Mouse (Mus musculus): ENCODE results near the gene Acads. TPM values are rescaled to one million over a fixed set of nuclear protein-coding genes. Genes with fewer than 3 reads are reported as not detected.

The Acads gene
- polyA plus RNA-seq, 1 experiment = 82.1 TPM

DNA sequence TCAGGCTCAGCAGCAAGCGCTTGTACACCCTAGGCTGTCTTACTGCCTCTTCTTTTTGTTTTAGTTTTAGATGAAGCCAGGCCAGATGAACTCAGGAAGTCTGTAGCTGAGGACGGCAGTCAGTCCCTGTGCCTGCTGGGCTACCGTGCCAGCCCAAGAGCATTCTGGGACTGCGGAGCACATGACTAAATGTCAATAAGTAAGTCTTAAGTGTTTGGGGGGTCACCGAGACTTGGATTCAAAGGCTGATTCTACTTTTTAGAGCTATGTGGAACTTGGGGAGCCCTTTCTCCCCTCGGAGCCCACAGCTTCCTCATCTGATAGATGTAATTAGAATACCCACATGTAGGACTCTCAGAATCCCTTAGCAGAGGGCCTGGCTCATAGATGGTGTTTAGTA is 41.5 kb upstream of the Acads start:
- TF ChIP-seq MYOD1 (IDR thresholded peaks at IDR 0.05; ENCODE audit: control insufficient read depth in 1 of 3, insufficient read length in 2 of 3, low read depth in 2 of 3) = no peak
- no peak for TF ChIP-seq CEBPB (IDR thresholded peaks at IDR 0.05; ENCODE audit: insufficient read depth, poor library complexity, severe bottlenecking)
- TF ChIP-seq E2F4 (IDR thresholded peaks at IDR 0.05; ENCODE audit: insufficient read depth) = no peak
- no peak for TF ChIP-seq POLR2A (IDR thresholded peaks at IDR 0.05; ENCODE audit: insufficient read length, low read depth)
- TF ChIP-seq REST (IDR thresholded peaks at IDR 0.05; ENCODE audit: insufficient read depth, insufficient read length) = no peak
- TF ChIP-seq SRF (IDR thresholded peaks at IDR 0.05; ENCODE audit: control insufficient read depth, insufficient read length, low read depth) = no peak
- TF ChIP-seq POLR2AphosphoS2 (IDR thresholded peaks at IDR 0.05; ENCODE audit: insufficient read length, low read depth) = no peak
- no peak for TF ChIP-seq USF1 (IDR thresholded peaks at IDR 0.05; ENCODE audit: low read depth)
- no peak for TF ChIP-seq TCF3 (IDR thresholded peaks at IDR 0.05; ENCODE audit: insufficient read length, low read depth)
- TF ChIP-seq MYOG (IDR thresholded peaks at IDR 0.05; ENCODE audit: control insufficient read depth in 1 of 3, insufficient read depth in 1 of 3, insufficient read length in 2 of 3, low read depth in 2 of 3) = no peak
- no peak for TF ChIP-seq MAX (IDR thresholded peaks at IDR 0.05; ENCODE audit: low read depth)
- TF ChIP-seq TCF12 (IDR thresholded peaks at IDR 0.05; ENCODE audit: insufficient read depth, poor library complexity, severe bottlenecking) = no peak
- Histone ChIP-seq H3K4me2 (ENCODE audit: low read depth) (no peak overlapping the region), H3ac (ENCODE audit: control insufficient read depth, insufficient read length) (no peak overlapping the region), H3K36me3 (ENCODE audit: control insufficient read depth, insufficient read depth) (no peaks in the 10 kb centered on the region), H3K79me2 (ENCODE audit: control insufficient read depth, insufficient read depth) (peaks cover 20% of the 10 kb centered on the region), H3K27me3 (ENCODE audit: control insufficient read depth, insufficient read depth, insufficient read length) (no peaks in the 10 kb centered on the region), H3K4me3 (no peak overlapping the region)

DNA sequence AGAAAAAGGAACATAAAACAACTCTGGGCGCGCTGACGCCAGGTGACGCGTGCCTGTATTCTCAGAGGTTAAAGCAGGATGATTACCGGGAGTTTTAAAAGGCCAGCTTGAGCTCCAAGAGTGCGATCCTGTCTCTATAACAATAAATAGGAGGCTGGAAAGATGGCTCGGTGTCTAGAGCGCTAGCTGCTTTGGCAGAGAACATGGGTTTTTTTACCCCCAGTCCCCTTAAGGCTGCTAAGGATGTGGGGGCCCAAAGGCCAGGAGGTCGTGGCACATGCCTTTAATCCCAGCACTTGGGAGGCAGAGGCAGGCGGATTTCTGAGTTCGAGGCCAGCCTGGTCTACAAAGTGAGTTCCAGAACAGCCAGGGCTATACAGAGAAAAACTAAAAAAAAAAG is 40.0 kb upstream of the Acads start:
- Histone ChIP-seq H3K79me2 (ENCODE audit: control insufficient read depth, insufficient read depth) (peaks cover 35% of the 10 kb centered on the region), H3K36me3 (ENCODE audit: control insufficient read depth, insufficient read depth) (no peaks in the 10 kb centered on the region)

DNA sequence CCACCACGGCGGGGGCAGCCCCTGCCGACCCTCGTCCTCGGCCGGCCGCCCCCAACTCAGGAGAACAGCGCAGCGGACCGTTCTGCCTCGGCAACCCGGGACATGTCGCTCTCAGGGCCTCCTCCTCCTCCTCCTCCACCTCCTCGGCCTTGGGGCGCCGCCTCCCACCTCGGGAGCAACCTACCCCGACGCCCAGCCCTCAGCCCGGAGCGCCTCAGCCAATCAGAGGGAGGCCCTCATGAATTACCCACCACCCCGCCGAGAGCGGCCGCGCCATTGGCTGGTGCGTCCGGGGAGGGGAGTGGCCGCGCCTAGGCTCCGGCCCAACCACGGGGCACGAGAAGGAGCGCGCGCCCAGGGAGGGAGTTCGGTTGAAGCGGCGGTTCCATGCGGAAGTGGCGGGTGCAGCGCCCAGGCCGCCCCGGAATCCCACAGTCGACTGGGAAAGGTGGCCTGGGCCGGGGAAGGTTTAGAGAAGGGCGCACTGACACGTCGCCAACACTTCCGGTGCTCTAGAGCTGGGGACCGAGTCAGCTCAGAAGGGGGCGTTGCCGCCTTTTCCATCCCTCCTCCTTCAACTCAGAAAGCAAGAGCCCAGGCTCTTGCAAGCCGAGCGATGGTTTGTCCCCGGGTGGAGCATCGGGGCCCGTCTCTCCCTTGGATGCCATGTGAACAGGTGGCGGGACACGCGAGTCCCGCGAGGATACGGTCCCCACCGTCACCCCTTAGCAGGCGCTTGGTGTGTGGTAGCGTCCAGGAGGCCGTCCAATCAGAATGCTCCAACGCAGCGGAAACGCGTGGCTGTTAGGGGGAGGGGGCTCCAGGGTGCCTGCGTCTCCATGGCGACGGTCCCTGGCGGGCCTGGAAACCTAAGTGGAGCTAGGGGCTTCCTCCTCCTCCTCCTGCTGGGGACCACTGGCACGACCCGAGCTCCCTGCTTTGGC is 39.2 kb upstream of the Acads start, which contains the start of gene Mlec:
Gene Mlec, minus strand, starts transcription at position 140 of the 944 bp plus-strand sequence.
- peaks cover 43% of the 10 kb centered on the region for H3K79me2 ChIP-seq (ENCODE audit: control insufficient read depth, insufficient read depth)
- no peaks in the 10 kb centered on the region for H3K27me3 ChIP-seq (ENCODE audit: control insufficient read depth, insufficient read depth, insufficient read length)
- H3K4me3 ChIP-seq = peak within 1 kb of the TSS; percentile 83
- H3ac ChIP-seq (ENCODE audit: control insufficient read depth, insufficient read length) = peak within 1 kb of the TSS; percentile 98
- H3K36me3 ChIP-seq (ENCODE audit: control insufficient read depth, insufficient read depth) = no peaks in the 10 kb centered on the region
- TF ChIP-seq USF1 (IDR thresholded peaks at IDR 0.05; ENCODE audit: low read depth) (no peak), MYOD1 (IDR thresholded peaks at IDR 0.05; ENCODE audit: control insufficient read depth in 1 of 3, insufficient read length in 2 of 3, low read depth in 2 of 3) (peak in 2 of 3 experiments; percentile 18 to 20), POLR2A (IDR thresholded peaks at IDR 0.05; ENCODE audit: insufficient read length, low read depth) (peak; percentile 98), REST (IDR thresholded peaks at IDR 0.05; ENCODE audit: insufficient read depth, insufficient read length) (no peak), TCF3 (IDR thresholded peaks at IDR 0.05; ENCODE audit: insufficient read length, low read depth) (no peak), POLR2AphosphoS2 (IDR thresholded peaks at IDR 0.05; ENCODE audit: insufficient read length, low read depth) (peak; percentile 97), MYOG (IDR thresholded peaks at IDR 0.05; ENCODE audit: control insufficient read depth in 1 of 3, insufficient read depth in 1 of 3, insufficient read length in 2 of 3, low read depth in 2 of 3) (peak in 1 of 3 experiments; percentile 33), CEBPB (IDR thresholded peaks at IDR 0.05; ENCODE audit: insufficient read depth, poor library complexity, severe bottlenecking) (no peak), TCF12 (IDR thresholded peaks at IDR 0.05; ENCODE audit: insufficient read depth, poor library complexity, severe bottlenecking) (no peak), SRF (IDR thresholded peaks at IDR 0.05; ENCODE audit: control insufficient read depth, insufficient read length, low read depth) (peak; percentile 27), MAX (IDR thresholded peaks at IDR 0.05; ENCODE audit: low read depth) (no peak), E2F4 (IDR thresholded peaks at IDR 0.05; ENCODE audit: insufficient read depth) (peak; percentile 67)
- H3K4me2 ChIP-seq (ENCODE audit: low read depth) = peak within 1 kb of the TSS; percentile 92

More for the DNA sequence above, 40.0 kb upstream of the Acads start:
- H3K4me3 ChIP-seq = peak overlapping the region; percentile 83
- TF ChIP-seq E2F4 (IDR thresholded peaks at IDR 0.05; ENCODE audit: insufficient read depth) (no peak), MAX (IDR thresholded peaks at IDR 0.05; ENCODE audit: low read depth) (no peak), POLR2A (IDR thresholded peaks at IDR 0.05; ENCODE audit: insufficient read length, low read depth) (no peak), REST (IDR thresholded peaks at IDR 0.05; ENCODE audit: insufficient read depth, insufficient read length) (no peak), CEBPB (IDR thresholded peaks at IDR 0.05; ENCODE audit: insufficient read depth, poor library complexity, severe bottlenecking) (no peak), TCF3 (IDR thresholded peaks at IDR 0.05; ENCODE audit: insufficient read length, low read depth) (no peak), USF1 (IDR thresholded peaks at IDR 0.05; ENCODE audit: low read depth) (no peak)
- H3K27me3 ChIP-seq (ENCODE audit: control insufficient read depth, insufficient read depth, insufficient read length) = no peaks in the 10 kb centered on the region
- peak overlapping the region; percentile 80 for H3K4me2 ChIP-seq (ENCODE audit: low read depth)
- peak overlapping the region; percentile 98 for H3ac ChIP-seq (ENCODE audit: control insufficient read depth, insufficient read length)

DNA sequence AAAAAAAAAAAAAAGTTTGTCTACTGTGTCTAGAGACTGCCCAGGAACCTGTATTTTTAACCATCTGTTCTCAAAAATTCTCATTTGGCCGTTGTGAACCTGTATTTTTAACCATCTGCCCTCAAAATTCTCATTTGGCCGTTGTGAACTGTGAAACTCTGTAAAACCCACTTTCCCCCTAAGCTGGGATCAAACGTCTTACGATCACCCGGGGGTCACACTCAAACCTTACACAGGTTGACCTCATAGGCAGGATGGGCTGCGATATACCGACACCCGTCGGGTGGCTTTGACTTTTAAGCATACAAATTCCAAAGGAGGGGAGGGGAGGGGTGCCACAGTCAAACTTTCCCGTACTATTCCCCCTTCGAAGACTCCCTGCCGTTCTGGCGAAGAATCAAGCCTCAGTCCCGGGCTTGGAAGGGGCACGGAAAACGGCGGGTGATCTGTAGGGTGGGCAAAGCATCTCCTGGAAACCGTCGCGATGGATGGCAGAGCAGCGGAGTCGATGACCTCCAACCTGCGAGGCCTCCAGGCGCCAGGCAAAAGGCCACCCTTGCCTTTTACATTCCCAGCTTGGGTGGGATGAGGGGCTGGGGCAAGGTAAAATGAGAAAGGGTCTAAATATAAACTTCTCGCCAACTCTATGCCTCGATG is 37.9 kb upstream of the Acads start:
- no peak for TF ChIP-seq SRF (IDR thresholded peaks at IDR 0.05; ENCODE audit: control insufficient read depth, insufficient read length, low read depth)
- TF ChIP-seq POLR2A (IDR thresholded peaks at IDR 0.05; ENCODE audit: insufficient read length, low read depth) = no peak
- TF ChIP-seq USF1 (IDR thresholded peaks at IDR 0.05; ENCODE audit: low read depth) = no peak
- TF ChIP-seq MYOG (IDR thresholded peaks at IDR 0.05; ENCODE audit: control insufficient read depth in 1 of 3, insufficient read depth in 1 of 3, insufficient read length in 2 of 3, low read depth in 2 of 3) = no peak
- TF ChIP-seq TCF12 (IDR thresholded peaks at IDR 0.05; ENCODE audit: insufficient read depth, poor library complexity, severe bottlenecking) = no peak
- no peak for TF ChIP-seq MYOD1 (IDR thresholded peaks at IDR 0.05; ENCODE audit: control insufficient read depth in 1 of 3, insufficient read length in 2 of 3, low read depth in 2 of 3)
- no peak for TF ChIP-seq REST (IDR thresholded peaks at IDR 0.05; ENCODE audit: insufficient read depth, insufficient read length)
- TF ChIP-seq TCF3 (IDR thresholded peaks at IDR 0.05; ENCODE audit: insufficient read length, low read depth) = no peak
- TF ChIP-seq POLR2AphosphoS2 (IDR thresholded peaks at IDR 0.05; ENCODE audit: insufficient read length, low read depth) = no peak
- no peak for TF ChIP-seq MAX (IDR thresholded peaks at IDR 0.05; ENCODE audit: low read depth)
- Histone ChIP-seq H3ac (ENCODE audit: control insufficient read depth, insufficient read length) (peak overlapping the region; percentile 98), H3K4me3 (peak overlapping the region; percentile 83), H3K36me3 (ENCODE audit: control insufficient read depth, insufficient read depth) (no peaks in the 10 kb centered on the region), H3K27me3 (ENCODE audit: control insufficient read depth, insufficient read depth, insufficient read length) (no peaks in the 10 kb centered on the region), H3K4me2 (ENCODE audit: low read depth) (peak overlapping the region; percentile 92), H3K79me2 (ENCODE audit: control insufficient read depth, insufficient read depth) (peaks cover 56% of the 10 kb centered on the region)
